Mouse (Mus musculus) cerebellum, adult 9-11 months (tissue): Measurements from ENCODE around the gene Adk.

Experiments
- DNase-seq: peaks from one replicate; pipeline ENCODE4 v3.0.0; 2022

Gene Adk

DNA sequence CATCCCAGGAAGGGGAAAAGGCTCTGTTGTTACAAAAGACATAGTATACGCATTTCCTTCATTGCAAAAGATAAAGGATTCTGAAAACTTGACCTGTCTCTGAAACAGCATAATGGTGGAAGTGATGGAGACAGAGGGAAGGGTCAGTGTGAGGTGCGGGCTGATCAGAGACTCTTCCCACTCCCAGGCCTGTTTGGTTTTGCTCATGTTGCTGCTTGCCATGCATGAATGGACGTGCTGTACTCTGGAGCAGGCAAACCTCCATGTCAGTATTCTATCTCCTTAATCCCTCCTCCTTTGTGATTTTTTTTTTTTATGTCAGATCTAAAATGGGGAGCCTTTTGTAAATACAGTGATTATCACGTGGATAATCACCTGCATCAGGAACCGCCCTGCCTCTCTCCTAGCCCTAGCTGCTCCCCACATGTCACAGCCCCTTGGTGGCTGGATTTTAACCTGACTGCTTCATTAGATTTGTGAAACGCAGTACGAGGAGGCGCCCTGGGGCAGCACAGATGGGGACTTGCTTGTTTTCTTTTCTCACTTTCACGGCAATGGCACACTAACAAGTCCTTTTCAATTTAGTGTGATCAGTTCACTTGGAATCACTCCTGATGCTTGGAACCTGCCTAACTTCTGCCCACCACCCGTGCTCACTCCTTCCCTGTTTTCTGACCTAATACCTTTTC is 307.0 kb downstream of the Adk start:
- peak; percentile 6 for DNase-seq

- no peak for DNase-seq
Measured at GRCm38 (mm10) chr14:21359896-21360525, 307.6 kb downstream of the Adk start.

DNA sequence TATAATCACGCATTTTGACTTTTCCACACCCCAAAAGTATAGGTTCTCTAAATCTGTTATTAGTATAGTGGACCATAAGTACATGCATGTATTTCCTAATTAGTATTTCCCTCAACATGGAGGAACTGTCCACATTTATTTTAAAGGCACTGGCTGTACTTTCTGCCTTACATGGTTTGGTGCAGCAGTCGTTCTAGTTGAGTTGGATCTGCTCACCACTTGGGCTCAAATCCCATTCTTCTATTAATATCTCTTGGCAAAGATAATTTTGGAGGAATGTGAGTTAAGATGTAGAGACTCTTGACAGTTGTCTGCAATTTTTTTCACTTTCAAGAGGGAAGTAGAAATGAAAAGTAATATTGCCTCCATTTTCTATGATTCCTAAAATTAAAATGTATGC is 314.7 kb downstream of the Adk start:
- no peak for DNase-seq

DNA sequence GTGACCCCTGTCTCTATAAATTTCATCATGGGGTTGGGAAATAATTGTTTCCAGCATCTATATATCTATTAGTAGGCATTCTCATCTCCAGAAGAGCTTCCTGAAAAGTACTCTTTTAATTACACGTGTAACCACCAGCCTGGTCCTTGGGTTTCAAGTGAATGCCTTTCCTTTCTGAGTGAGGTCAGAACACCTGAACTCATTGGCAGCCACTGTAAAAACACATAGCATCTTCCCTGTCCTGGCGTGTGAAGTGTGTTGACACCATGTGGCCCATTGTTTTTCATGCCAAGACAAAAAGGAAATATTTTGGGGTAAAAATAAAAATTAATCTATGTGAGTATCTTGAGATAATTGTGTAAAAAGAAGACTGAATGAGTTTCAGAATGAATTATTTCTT is 316.2 kb downstream of the Adk start:
- no peak for DNase-seq

DNA sequence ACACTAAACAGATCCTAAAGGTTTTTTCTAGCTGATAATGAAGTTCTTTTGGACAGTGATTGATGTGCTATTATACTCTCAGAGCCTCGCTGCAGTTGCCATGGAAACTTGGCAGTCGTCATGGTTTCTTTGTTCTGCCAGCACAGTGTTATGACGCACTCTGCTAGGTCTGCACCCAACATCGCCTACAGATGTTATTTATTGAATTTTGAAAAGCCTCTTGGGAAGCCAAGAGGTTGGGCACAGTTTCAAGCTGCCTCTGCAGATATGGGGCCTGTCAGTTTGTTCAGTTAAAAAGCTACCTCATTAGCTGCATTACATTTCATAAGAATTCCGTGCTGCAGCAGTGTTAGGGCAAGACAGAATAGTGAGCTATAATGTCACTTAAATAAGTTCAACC is 316.8 kb downstream of the Adk start:
- DNase-seq, result peak; percentile 10

DNA sequence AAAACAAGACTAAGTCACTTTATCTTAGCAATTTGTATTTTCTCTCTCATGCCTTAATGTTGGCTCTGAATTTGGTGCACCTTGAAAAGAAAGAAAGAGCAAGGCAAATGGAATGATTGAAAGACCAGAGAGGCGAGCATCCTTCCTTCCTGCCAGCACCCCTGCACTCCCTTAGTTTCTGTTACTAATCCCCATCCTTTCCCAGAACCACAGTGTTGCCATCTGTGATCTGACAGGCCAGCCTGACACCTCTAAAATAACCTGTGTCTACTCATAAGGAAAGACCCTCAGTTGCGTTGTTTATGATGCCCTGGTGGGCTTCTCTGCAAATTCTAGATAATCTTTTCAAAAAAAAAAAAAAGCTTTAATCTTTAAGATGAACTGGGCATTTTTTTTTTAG is 319.6 kb downstream of the Adk start:
- no peak for DNase-seq

DNA sequence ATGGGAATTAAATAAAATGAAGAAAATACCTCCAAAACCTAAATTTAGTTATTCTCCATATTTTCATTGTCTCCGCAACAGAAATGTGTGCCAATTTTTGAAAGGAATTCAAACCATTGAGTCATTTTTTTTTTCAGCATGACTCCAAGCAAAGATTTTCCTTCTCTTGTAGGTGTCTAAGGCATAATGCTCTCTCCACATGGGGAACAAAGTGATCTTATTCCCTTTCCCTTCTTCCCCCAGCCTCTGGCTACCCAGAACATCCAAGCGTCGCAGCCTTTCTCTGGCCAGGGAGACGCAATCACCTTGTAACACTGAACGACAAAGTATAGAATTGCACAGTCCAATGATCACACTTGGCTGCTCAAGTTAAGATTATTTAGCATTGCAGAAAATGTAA is 320.3 kb downstream of the Adk start:
- no peak for DNase-seq

- DNase-seq, result no peak
Measured at GRCm38 (mm10) chr14:21383701-21384428, 331.5 kb downstream of the Adk start.

- DNase-seq, result no peak
Measured at GRCm38 (mm10) chr14:21399506-21399905, 347.1 kb downstream of the Adk start.

DNA sequence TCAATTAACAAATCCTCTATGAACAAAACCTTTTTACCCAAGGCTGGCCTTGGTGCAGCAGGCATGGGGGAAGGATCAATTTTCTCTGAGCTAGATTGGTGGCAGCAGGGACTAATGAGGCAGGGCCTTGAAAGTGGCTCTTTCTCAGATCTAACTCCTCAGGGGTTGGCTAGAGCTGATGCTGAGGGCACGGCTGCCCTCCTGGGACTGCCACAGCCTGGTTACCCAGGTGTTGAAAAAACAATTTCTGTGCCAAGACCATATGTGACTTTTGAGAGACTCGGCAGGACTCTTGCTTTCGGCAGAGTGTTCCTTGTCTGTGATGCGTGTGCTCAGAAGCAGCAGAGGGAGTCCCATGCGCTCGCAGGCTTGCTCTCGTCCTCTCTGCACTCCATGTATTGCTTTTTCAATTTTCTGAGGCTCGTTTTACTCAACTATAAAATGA is 349.8 kb downstream of the Adk start:
- peak; percentile 5 for DNase-seq

DNA sequence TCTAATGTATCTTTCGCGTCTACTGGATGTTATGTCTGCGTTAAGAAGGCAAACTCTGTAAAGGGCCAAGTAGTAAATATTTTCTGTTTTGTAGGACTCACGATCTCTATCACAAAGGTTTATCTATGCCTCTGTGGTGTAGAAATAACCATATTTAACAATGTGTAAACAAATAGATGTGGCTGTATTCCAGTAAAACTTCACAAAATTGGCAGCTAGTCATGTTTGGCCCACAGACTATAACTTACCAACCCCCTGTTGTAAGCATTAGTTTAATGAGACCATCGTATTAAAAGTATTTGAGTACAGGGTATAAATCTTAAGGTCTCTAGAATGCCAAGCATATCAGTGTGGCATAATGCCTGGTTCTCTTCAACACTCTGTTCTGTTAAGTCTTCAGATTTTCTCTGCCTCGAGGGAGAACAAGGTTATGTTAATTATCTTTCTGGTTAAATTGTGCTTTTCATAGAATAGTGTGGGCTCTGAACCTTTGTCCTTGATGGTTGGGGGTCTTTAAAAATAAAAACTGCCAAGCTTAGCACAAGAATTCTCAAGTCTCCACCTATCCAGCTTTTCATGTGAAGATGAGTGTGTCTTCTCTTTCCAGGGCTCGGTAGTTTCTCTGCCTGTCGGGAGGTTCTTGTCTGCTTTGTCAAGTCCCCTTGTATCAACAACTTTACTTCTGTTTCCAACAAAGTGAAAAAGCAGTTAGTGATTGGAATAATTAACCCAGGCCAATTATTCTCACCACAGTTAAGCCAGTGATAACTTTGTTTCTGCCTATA is 350.4 kb downstream of the Adk start:
- no peak for DNase-seq

- DNase-seq, result no peak
Measured at GRCm38 (mm10) chr14:21406946-21407345, 354.6 kb downstream of the Adk start.

DNA sequence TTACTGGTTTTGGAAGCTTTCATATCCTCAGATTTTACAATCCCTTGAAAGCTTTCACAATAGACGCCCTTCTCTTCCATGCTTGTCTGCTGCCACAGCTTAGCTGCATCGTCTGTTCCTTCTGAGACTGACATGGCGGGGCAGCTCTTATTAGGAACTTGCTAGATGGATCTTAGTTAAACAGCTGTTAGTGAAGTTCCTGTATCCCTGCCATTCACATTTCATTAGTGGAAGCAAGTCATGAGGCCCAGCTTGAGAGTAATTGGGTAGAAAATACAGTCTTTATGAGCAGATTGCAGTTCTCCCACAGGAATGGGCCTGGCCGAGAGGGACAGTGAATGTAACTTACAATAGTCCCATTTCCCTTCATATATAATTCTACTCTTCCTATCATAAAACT is 356.5 kb downstream of the Adk start:
- no peak for DNase-seq

- no peak for DNase-seq
Measured at GRCm38 (mm10) chr14:21410769-21411477, 358.5 kb downstream of the Adk start.

GRCm38 (mm10) chr14:21411524-21411923 is 359.1 kb downstream of the Adk start:
- no peak for DNase-seq

- no peak for DNase-seq
Measured at GRCm38 (mm10) chr14:21418332-21418731, 366.0 kb downstream of the Adk start.

- DNase-seq, result no peak
Measured at GRCm38 (mm10) chr14:21427369-21427768, 375.0 kb downstream of the Adk start.

- DNase-seq, result no peak
Measured at GRCm38 (mm10) chr14:21433415-21433814, 381.0 kb downstream of the Adk start.

DNA sequence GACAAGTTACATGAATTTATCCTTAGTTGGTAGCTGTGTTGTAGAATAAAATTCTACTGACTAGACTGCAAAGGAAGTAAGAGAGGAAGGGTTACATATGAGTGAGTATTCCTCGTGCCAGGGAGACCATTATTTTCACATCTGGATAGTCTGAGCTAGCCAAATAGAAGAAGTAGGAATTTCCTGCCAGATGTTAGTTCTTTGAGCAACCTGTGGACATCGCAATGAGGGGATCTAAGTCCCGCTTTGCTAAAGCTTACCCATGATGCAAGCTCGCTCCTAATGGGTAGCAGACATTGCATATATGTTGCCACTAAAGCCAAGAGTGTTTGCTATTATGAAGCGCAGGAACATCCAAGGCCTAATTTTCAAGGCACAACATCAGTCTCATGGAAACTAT is 381.6 kb downstream of the Adk start:
- no peak for DNase-seq

GRCm38 (mm10) chr14:21434686-21435085 is 382.3 kb downstream of the Adk start:
- no peak for DNase-seq

DNA sequence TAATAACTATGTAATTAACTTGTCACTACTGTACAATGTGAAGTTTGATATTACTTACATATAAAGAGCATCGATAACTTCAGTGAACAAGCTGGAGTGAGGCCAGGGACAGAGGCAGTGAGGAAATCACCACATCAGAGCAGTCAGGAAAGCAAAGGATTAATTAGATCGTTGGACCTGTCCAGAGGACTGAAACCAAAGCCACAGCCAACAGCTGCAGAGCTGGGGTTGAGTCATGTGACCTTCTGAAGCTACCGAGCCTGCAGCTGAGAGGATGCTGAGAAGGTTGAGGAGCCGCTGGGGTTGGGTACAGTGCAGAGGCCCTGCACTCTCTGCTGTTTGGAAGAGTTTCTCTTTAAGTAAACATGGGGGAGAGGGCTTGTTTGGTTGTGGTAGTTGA is 387.4 kb downstream of the Adk start:
- DNase-seq, result no peak

DNA sequence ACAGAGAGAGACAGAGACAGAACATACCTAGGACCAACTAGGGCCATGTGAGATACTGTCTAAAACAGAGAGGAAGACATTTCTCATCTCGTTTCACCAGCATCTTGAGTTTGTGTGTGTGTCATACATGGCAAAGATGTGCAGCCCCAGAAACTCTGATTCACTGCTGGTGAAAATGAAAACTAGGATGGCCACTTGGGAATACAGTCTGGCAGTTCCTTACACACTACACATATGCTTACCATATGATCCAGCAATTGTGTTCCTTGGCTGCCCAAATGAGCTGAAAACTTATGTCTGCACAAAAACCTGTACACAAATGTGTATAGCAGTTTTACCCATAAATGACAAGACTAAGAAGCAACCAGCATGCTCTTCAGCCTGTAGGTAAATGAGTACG is 388.2 kb downstream of the Adk start:
- no peak for DNase-seq
